Mouse (Mus musculus) natural killer cell, adult 2 months (primary cell): Measurements from ENCODE around the gene Carns1.

ENCODE experiments used
- DNase-seq, 2 experiments: peaks; one replicate each; pipeline ENCODE4 v3.0.0; 2022; ENCODE audit warnings: low spot score in 2 of 2

Gene Carns1

DNA sequence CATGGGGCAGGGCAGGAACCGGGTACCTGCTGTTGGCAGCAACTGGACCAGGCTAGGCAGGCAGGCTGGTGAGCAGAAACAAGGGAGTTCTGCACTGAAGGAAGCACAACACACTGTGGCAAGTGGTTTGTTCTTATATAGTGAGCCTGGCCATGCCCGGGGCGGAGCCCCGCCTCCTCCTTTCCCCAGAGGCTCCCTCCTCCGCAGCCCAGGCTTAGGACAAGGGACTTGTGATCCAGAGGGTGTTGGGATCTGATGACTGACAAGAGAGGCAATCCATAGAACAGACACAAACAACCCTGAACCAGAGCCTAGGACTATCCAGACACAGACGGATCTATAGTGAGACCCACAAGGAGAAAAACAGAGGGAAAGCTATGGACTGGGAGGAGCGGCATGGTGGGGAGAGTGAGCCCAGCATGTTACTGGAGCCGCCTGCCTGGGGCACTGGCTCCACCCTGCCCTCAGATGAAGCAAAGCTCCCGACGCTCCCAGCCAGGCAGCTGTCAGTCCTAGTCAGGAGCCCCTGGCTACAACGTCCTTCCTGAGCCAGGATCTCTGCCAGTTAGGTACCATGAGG, at the start of gene Carns1:
Gene Carns1, minus strand, starts transcription at position 112 of the 580 bp plus-strand sequence.
- DNase-seq, result no peak

DNA sequence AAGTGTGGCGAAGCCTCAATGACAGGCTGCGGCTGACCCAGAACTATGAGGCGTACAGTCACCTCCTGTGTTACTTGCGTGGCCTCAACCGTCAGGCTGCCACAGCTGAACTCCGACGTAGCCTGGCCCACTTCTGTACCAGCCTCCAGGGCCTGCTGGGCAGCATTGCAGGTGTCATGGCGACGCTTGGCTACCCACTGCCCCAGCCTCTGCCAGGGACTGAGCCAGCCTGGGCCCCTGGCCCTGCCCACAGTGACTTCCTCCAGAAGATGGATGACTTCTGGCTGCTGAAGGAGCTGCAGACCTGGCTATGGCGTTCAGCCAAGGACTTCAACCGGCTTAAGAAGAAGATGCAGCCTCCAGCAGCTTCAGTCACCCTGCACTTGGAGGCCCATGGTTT, 46.9 kb upstream of the Carns1 start:
- peak; percentile 61 to 73 for DNase-seq

DNA sequence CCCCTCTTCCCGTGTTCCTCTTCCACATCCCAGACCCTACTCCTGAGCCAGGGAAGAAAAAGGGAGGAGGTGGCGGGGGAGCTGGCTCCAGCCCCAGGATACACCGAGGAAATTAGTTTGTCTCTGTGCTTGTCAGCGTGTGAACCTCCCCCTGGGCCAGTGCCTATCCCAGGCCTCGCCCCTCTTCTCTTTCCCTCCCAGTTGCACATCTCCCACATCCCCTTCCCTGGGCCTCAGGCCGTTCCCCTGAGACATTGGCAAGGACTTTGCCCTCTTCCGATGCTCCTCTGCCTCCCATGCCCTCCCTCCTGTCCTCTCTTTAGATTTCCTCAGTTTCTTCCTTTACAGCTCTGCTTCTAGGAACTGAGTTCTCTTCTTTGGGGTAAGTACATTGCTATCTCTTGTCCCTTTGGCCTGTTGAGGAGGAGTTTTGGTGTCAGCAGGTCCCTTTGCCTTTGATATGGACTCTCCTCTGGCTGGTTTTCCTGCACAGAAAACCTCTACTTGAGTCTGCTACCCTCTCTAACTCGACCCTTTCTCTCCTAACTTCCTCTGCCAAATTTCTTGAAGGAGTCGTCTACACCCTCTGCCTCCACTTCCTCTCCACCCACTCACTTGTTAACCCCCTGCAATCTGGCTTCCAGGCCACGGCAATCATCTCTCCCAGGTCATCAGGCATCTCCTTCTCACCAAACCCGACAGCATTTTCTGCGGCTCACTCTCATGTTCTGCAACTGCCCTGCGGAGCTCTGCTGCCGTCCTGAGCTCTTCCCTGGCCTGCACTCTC, 45.9 kb upstream of the Carns1 start:
- DNase-seq, result no peak

DNA sequence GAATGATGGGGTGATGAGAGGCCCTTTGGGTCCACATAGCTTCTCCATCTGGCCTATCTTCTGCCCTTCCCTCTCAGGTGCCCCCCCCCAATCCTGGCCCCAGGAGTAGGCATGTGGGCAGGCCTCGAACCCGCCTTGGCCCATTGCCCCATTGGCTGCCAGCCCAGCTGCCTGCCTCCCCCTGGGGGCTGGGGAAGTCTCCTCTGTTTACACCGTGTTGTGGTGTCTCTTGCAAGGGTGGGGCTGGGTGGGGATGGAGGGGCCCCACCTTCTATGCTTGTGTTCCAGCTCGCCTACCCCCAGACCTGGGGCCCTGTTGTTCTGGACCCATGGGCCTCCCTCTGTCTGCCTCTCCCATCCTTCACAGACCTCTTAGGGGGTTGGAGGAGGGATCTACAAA, 45.1 kb upstream of the Carns1 start:
- no peak for DNase-seq

DNA sequence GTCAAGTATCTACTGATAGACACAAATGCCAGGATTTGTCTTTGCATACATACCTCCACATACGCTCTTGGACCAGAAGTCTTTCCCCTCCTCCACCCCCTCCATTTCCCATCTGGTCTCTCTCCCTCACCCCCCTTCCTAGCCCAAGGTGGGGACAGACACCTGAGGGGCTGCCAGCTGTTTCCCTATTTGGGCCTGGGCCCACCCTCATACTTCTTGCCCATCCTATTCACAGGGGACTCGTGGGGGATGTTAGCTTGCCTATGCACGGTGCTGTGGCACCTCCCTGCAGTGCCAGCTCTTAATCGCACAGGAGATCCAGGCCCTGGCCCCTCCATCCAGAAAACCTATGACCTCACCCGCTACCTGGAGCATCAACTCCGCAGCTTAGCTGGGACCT, 44.7 kb upstream of the Carns1 start:
- no peak for DNase-seq

DNA sequence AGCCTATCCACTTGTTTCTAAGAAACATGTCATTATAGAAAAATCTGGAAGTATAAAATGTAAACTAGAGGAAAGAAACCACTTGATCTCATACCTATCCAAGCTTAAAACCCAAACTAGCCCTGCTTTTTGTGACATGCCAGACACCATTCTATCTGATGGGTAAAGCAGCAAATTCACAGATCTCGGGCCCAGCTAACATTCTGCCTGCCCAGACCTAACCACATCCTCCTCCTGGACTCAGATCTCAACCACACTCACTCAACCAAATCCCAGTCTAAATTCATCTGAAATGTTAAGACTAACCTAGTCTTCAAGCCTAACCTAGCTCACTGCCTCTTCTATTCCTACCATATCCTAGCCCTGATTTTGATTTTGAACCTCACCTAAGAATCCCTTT, 43.5 kb upstream of the Carns1 start:
- peak; percentile 58 to 62 for DNase-seq

DNA sequence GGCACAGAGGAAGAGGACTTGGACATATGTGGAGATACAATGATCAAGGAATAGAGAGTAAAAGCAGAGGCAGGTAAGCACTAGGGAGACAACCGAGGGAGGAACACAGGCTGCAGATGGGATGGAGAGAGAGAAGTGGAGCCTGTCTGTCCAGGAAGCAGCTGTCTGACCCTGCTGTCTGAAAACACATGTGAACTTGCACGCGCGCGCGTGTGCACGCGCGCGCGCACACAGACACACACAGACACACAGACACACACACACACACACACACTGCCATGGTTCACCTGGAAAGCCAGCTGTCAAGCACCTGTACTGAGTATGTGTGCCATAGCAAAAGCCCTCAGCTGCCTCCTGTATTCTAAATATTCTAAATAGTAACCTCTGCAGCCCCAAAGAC, 43.0 kb upstream of the Carns1 start:
- no peak for DNase-seq

DNA sequence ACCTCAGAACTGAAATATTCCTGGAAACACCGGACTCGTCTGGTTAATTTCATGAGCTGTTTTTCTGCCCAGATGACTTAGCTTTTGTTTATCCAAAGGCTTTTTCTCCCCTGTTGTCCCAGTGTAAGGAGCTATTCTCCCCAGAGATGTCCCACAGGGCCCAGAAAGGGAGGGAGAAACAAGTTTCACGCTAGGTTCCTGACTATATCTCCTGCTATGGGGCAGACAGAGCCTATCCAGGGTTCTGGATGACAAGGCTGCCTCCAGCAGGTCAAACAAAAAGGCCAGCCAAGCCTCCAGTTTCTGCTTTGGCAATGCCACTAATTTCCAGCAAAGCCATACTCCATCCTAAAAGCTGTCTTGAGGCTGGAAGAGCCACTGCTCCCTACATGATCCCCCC, 42.6 kb upstream of the Carns1 start:
- no peak for DNase-seq

DNA sequence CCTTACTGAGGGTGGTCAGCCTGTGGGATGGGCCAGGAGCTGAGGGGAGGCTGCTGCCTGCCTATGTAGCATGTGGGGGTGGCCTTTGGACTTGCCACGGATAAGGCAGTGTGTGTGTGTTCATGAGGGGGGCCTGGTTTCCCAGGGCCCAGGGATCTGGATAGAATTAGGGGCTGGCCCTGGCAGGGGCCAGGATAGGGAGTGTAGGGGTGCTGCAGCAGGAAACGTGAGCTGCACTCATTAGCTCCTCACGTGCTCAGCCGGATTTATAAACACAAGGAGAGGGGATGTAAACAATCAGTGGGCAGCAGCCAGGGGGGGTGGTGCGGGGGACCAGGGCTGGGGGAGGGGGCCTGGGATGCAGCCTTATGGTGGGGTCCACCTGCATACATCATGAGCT, 41.9 kb upstream of the Carns1 start:
- DNase-seq, result no peak

DNA sequence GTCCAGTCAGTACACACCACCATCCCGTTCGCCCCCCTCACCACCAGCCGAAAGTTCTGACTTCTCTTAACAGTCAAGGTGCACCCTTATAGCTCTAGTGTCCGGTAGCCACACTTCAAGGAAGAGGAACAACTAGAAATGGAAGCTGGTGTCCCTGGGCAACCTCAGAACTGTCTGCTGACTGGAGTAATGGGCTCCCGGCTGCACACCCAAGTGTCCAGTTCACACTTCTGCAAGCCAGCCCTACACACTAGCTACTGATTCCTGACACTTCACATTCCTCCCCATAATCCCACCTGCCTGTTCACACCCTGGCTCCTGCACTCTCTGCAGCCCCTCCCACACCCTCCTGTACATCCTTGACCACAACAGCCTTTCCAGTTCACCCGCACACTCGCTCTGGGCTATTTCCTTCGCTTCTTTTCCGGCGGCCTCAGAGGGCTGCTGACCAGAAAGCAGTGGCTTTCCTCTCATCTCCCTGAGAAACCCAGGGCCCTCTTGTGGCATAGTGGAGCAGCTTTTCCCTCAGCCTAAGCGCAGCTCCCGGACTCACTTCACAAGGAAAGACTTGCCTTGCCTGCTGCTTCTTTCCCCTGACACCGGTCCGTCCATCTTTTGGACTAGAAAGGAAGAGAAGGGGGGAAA, 40.9 kb upstream of the Carns1 start:
- DNase-seq, result no peak

DNA sequence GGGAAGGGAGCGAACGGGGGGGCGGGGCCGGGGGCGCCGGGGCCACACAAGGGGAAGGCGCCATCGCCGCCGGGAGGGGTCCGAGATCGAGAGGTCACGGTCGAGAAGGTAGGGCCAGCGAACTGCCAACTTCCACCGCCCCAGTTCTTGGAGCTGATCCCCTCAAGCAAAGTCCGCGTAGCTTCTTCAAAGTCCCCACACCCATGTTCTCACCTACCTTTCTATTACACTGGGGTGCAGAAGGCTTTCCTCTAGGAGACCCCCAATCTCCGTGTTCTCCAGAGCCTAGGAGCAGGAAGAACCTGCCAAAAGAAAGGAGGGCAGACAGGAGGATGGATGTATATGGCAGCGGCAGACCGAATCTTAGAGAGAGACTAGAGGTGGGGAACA, 40.2 kb upstream of the Carns1 start:
- no peak for DNase-seq

DNA sequence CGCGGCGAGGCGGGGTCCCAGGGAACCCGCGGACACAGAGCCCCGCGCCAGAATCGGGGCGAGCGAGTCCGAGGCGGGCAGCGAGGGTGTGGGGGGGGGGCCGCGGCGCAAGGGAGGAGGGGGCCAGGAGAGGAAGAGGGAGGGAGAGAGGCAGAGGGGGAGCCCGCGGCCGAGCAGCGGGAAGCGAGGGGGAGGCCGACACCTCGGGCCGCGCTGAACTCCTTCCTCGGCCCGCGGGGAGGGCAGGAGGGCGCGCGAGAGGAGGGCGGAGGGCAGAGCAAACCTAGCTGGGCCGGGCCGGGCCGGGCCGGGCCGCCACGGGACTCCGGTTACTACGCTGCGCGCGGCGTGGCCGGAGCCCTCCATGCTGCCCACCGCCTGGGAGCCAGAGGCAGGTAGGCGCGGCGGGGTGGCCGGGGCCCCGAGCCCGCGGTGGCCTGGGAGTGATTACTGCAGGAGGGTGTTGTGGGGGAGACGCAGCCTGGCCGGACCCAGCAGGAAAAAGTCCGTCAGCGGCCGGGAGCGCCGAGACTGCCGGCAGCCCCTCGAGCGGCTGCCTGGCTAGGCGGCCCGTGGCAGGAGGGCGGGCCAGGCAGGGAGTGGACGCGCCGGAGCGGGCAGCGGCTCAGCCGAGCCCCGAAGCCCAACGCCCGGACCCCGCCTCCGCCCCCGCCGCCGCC, 39.6 kb upstream of the Carns1 start:
- peak in 1 of 2 experiments; percentile 46 for DNase-seq

DNA sequence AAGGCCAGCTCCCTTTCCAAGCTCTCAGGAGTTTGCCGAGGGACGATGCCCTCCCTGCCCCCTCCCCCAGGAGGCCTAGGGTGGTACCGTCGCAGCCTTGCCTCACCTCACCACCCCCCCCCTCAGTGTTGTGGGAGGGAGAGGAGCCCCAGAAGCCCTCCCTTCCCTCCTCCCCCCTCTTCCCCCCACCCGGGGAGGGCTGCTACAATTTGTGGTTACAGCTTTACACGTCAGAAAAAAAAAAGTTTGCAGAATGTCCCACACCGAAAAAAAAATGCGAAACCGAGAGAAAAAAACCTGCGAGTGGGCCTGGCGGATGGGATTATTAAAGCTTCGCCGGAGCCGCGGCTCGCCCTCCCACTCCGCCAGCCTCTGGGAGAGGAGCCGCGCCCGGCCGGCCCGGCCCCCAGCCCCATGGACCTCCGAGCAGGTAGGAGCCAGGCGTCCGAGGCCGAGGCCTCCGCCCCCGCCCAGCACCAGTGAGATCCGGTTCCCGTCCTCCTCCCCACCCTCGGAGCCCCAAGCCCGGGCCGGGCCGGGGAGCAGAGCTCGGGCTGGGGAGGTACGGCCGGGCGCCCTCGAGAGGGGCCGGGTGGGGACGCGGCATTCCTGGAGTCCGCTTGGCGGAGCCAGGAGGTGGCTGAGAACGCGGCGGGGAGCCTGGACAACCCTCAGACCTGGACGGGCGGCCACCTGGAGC, 38.9 kb upstream of the Carns1 start, which contains the start of the genes Clcf1 and AC109138.7:
Gene Clcf1, plus strand, starts transcription at position 168 of the 700 bp plus-strand sequence.
Gene AC109138.7, plus strand, starts transcription at position 287 of the 700 bp plus-strand sequence.
- peak; percentile 87 to 90 for DNase-seq

DNA sequence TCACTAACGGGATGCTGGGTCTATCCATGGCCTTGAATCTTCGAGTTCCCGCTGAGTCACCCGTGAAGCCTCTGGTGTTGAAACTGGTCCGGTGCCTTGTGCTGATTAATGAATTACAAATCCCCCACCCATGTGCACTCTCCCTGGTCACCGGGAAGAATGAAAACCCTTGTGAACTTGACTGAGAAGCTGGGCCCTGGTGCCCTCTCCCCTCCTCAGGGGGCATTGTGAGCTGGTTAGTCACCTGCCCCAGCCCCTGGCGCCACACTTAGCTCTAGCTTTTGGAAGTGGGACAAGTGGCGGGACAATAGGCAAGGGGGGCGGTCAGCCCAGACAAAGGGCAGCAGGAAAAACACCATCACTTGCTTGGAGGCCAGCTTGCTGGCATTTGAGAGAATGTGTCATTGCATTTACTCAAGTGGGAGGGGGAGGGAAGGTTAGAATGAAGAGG, 38.3 kb upstream of the Carns1 start:
- peak in 1 of 2 experiments; percentile 41 for DNase-seq

DNA sequence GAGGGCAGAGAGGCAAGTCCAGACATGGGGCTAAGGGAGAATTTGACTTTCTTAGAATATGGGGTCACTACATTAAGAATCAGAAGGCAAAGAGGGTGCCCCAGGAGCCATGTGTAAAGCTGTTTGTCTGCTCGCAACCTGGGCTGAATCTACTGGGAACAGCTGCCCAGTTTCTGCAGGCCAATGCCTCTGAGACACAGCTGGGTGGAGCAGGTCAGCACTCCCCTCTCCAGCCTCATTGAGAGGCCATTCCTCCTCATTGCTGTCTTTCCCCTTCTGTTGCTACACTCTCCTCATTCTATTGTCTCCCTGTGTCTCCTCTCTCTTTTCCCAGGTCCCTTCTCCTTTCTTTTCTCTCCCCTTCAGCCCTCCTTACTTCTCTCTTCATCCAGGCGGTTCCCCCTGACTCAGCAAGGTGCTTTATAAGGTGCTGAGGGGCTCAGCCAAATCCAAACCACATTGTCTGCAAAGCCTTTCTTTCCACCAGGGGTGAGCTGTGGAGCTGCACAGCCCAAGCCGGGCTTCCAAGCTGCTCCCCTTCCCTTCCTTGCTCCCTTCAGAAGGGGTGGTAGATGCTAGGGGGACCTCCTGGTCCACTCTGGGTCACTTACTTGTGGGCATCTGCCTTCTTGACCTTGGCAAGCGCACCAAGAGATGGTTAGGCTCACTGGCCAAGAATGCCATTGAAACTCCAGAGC, 36.8 kb upstream of the Carns1 start:
- no peak for DNase-seq

DNA sequence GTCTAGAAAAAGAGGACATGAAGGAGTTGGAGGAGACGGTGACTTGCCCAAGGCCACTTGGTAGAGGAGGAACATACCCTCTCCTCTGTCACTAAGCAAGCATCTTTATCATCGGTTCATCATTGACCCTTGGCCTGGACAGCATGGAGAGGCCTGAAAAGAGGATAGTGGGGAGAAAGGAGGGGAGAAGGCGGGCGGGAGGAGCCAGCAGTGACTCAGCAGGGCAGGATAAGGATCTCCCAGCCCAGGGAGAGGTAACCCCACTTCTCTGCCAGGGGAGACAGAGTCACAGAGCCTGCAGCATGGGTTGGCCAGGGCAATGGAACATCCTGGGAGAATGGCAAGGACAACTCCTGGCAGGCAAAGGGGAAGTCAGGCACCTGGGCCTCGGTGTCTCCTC, 33.3 kb upstream of the Carns1 start:
- DNase-seq, result no peak

DNA sequence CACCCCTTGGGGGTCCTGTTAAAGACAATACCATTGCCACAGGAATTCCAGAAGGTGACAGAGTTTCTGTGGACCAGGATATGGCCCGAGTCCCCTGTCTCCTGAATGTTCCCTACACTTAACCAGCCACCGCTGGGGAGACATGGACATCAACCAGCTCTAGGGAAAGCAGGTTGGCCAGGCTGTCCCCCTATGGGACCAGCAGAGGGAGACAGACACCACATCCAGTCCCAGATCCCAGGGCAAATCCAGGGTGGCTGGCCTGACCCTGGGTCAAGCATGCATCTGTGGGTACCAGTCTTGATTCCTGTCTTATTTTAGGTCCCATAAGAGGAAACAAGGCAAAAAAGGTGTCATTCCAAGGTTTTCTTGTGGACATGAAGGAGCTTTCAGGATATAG, 31.7 kb upstream of the Carns1 start:
- peak; percentile 65 to 74 for DNase-seq

DNA sequence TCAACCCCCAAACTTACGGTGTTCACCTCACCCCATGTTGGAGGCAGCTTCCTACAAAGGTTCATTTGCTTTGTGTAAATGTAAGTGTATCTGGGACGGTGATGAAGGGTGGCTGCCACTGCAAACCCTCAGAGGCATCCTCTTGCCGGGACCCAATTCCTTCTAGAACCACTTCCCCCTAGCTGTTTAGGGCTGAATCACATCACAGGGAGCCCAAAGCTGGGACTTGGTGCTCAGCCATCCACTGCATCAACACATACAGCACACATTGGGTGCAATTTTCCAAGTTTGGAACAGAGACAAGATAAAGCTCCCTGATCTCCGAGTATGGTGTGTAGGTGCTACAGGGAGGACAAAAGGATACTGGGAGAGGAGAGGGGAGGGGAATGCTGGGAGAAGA, 29.6 kb upstream of the Carns1 start:
- no peak for DNase-seq

DNA sequence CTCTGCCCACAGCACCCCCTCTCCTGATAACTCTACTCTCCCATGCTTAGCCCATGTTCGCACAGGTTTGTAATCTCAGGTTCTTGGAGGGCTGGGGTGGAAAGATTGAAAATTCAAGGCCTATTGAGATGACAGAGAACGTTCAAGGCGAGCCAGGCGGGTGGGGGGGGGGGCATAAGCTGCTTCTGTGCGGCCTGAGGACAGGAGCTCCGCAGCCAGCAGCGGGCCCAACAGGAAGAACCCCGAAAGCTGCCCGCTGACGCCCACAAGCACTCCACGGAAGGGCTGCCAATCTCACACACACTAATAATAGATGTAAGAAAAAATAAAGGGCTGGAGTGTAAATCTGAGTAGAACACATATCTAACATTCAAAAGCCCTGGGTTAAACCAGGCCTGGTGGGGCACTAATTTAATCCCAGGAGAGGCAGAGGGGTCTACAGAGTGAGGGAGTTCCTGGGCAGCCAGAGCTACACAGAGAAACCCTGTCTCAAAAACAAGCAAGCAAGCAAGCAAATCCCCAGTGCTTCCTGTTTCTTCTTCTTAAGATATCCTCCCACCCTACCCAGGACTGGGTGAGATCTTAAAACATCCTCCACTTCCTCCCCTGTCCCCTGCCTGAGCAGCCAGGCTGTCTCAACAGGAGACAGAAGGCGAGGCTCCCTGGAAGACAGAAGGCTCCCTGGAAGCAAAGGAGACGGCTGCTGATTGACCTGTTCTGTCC, 28.5 kb upstream of the Carns1 start:
- DNase-seq, result no peak

DNA sequence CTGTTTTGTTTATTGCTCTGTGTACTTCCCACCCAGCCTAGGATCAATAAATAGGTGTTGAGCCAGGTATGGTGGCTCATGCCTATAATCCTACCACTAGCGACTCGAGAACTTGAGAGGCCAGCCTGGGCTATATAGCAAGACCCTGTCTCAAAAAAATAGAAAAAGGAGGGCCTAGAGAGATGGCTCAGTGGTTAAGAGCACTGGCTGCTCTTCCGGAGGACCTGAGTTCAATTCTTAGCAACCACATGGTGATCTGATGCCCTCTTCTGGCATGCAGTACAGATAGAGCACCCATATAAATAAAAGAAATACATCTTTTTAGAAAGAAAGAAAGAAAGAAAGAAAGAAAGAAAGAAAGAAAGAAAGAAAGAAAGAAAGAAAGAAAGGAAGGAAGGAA, 27.9 kb upstream of the Carns1 start:
- DNase-seq, result no peak
